ENCODE assay signal across 13 mouse cellular contexts in genomic region chr9:66249281-66249680, GRCm38 (mm10).
A peak's percentile ranks its signal among the peaks of the same experiment; 100 is the strongest.
DNase-seq lines count a peak whose midpoint lies in the region; ATAC-seq and TF ChIP-seq lines count a peak whose summit lies in the region.
"Had no signal": no experiment of that assay in that cellular context is flagged by ENCODE, and none has a peak within 500 bp of the region (broad histone marks: within the 10 kb centered on the region; RNA-seq: fewer than 3 reads in every experiment).

No protein-coding gene starts in this region.

- no peak overlapping the region for H3K9ac ChIP-seq in forebrain, postnatal 0 days
- no peak overlapping the region for H3K9ac ChIP-seq in forebrain, embryonic 15.5 days (replicated peaks)
- H3K9ac ChIP-seq in limb, embryonic 14.5 days (ENCODE audit: low read depth, low read length, severe bottlenecking): no peak overlapping the region
- H3K9ac ChIP-seq: heart, embryonic 13.5 days; neural tube, embryonic 12.5 days had no signal

- no peak for TF ChIP-seq POLR2A in limb, embryonic 14.5 days (IDR thresholded peaks at IDR 0.05; ENCODE audit: borderline replicate concordance, extremely low read depth, insufficient read depth, insufficient read length)

- H3K4me1 ChIP-seq in forebrain, postnatal 0 days (ENCODE audit: insufficient read depth): no peaks in the 10 kb centered on the region
- no peaks in the 10 kb centered on the region for H3K4me1 ChIP-seq in forebrain, embryonic 15.5 days
- H3K4me1 ChIP-seq in limb, embryonic 14.5 days (ENCODE audit: control insufficient read depth, insufficient read depth, low read length): 0 out of 2 replicates have a peak, but pooled peaks cover 6% of the 10 kb centered on the region
- peaks cover 25% of the 10 kb centered on the region for H3K4me1 ChIP-seq in limb, embryonic 10.5 days

- no peak overlapping the region for H3K4me2 ChIP-seq in forebrain, postnatal 0 days (ENCODE audit: low read depth)
- H3K4me2 ChIP-seq in forebrain, embryonic 15.5 days (replicated peaks): no peak overlapping the region
- H3K4me2 ChIP-seq in limb, embryonic 14.5 days (replicated peaks; ENCODE audit: low read depth, low read length, severe bottlenecking): no peak overlapping the region
- H3K4me2 ChIP-seq: heart, embryonic 13.5 days; neural tube, embryonic 12.5 days had no signal

- ATAC-seq in forebrain, postnatal 0 days: no peak
- ATAC-seq in forebrain, embryonic 15.5 days (replicated peaks): no peak
- ATAC-seq in limb, embryonic 14.5 days (ENCODE audit: low FRiP score, low read depth): peak; percentile 81

- peak; percentile 18 for DNase-seq in forebrain, postnatal 0 days
- peak; percentile 31 for DNase-seq in limb, embryonic 14.5 days (ENCODE audit: low spot score)
- no peak for DNase-seq in limb, embryonic 10.5 days (ENCODE audit: low spot score)
- peak; percentile 36 to 52 for DNase-seq in heart, postnatal 14 days
- peak; percentile 42 to 68 for DNase-seq in lung, postnatal 4 days
- no peak for DNase-seq in adrenal gland, postnatal 4 days (ENCODE audit: low spot score in 2 of 2)
- no peak for DNase-seq in Muller cell, postnatal 12 days (ENCODE audit: inconsistent ontology term)
- DNase-seq: B cell, adult 2 months; embryo, embryonic 11 days; layer of hippocampus, postnatal 36 days had no signal

- intact Hi-C loops in heart, postnatal 14 days (cut with DNase I): no loop called here

- no peaks in the 10 kb centered on the region for H3K27me3 ChIP-seq in forebrain, postnatal 0 days (ENCODE audit: insufficient read depth, low read length)
- no peaks in the 10 kb centered on the region for H3K27me3 ChIP-seq in forebrain, embryonic 15.5 days
- no peaks in the 10 kb centered on the region for H3K27me3 ChIP-seq in limb, embryonic 14.5 days (ENCODE audit: control insufficient read depth, insufficient read depth, low read length)
- no peaks in the 10 kb centered on the region for H3K27me3 ChIP-seq in limb, embryonic 10.5 days (ENCODE audit: low read depth, poor library complexity, severe bottlenecking)
- H3K27me3 ChIP-seq: heart, embryonic 13.5 days; neural tube, embryonic 12.5 days had no signal

- H3K4me3 ChIP-seq in forebrain, postnatal 0 days (ENCODE audit: low read depth, low read length): no peak overlapping the region
- no peak overlapping the region for H3K4me3 ChIP-seq in forebrain, embryonic 15.5 days
- no peak overlapping the region for H3K4me3 ChIP-seq in limb, embryonic 14.5 days (replicated peaks; ENCODE audit: low read length)
- H3K4me3 ChIP-seq in limb, embryonic 10.5 days: no peak overlapping the region
- H3K4me3 ChIP-seq: heart, embryonic 13.5 days; neural tube, embryonic 12.5 days had no signal

- no peak overlapping the region for H3K27ac ChIP-seq in forebrain, postnatal 0 days (ENCODE audit: low read depth, low read length)
- no peak overlapping the region for H3K27ac ChIP-seq in forebrain, embryonic 15.5 days (replicated peaks)
- no peak overlapping the region for H3K27ac ChIP-seq in limb, embryonic 14.5 days (replicated peaks; ENCODE audit: low read depth, low read length)
- H3K27ac ChIP-seq in limb, embryonic 10.5 days: no peak overlapping the region
- H3K27ac ChIP-seq: heart, embryonic 13.5 days; neural tube, embryonic 12.5 days had no signal

- 73% methylated on average over 6 of the region's 6 CpGs for WGBS in forebrain, postnatal 0 days
- 78% methylated on average over 6 of the region's 6 CpGs for WGBS in forebrain, embryonic 15.5 days
- 87% methylated on average over 6 of the region's 6 CpGs for WGBS in limb, embryonic 14.5 days
- 95% methylated on average over 6 of the region's 6 CpGs for WGBS in limb, embryonic 10.5 days

- no peaks in the 10 kb centered on the region for H3K9me3 ChIP-seq in forebrain, postnatal 0 days (ENCODE audit: low read length)
- H3K9me3 ChIP-seq in forebrain, embryonic 15.5 days: no peaks in the 10 kb centered on the region
- H3K9me3 ChIP-seq in limb, embryonic 14.5 days (ENCODE audit: control insufficient read depth, low read length): no peaks in the 10 kb centered on the region
- no peaks in the 10 kb centered on the region for H3K9me3 ChIP-seq in limb, embryonic 10.5 days (replicated peaks)
- H3K9me3 ChIP-seq: heart, embryonic 13.5 days; neural tube, embryonic 12.5 days had no signal

- no peaks in the 10 kb centered on the region for H3K36me3 ChIP-seq in forebrain, postnatal 0 days (ENCODE audit: insufficient read depth)
- H3K36me3 ChIP-seq in forebrain, embryonic 15.5 days: no peaks in the 10 kb centered on the region
- H3K36me3 ChIP-seq in limb, embryonic 14.5 days (ENCODE audit: control insufficient read depth, insufficient read depth, low read length): no peaks in the 10 kb centered on the region
- H3K36me3 ChIP-seq in limb, embryonic 10.5 days: no peaks in the 10 kb centered on the region
- H3K36me3 ChIP-seq: heart, embryonic 13.5 days; neural tube, embryonic 12.5 days had no signal

- no peak for TF ChIP-seq CTCF in forebrain, postnatal 0 days (IDR thresholded peaks at IDR 0.05; ENCODE audit: low read depth)

Comparison
In these comparisons a context has a peak if more than half of its experiments do, and no peak if none do; other contexts are left out.
1. DNase-seq: peak in forebrain, postnatal 0 days (single experiment), limb, embryonic 14.5 days (single experiment), heart, postnatal 14 days (2 of 2) and lung, postnatal 4 days (2 of 2); none in limb, embryonic 10.5 days (single experiment), adrenal gland, postnatal 4 days (0 of 2) and Muller cell, postnatal 12 days (single experiment).